Mouse (Mus musculus) lung, adult 18-20 months (tissue): Measurements from ENCODE around the gene Isyna1.

Source experiments
- DNase-seq, 2 experiments: peaks; one replicate each; pipeline ENCODE4 v3.0.0; 2022; ENCODE audit warnings: mixed read lengths in 2 of 2

Gene Isyna1

GRCm38 (mm10) chr8:70593961-70594609 lies at the start of gene Isyna1:
Isyna1 (plus strand) TSS chr8:70594373.
- DNase-seq, result peak; percentile 92 to 94

DNA sequence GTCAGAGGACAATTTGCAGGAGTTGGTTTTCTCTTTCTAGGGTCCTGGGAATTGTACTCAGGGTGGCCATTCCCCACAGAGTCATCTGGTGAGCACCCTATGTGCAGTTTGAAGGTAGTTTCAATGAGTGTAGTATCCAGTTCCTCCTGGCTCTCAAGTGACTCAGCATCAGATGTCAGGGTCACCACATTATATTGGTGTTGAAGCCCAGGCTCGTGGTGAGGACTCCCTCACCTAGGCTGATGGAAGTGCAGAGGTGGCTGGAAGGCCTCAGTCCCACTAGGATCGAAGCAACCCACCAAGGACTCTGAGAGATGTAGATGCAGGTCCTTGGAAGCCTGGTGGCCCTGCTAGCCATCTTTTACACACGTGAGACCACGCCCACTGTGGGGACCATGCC lies 47.8 kb upstream of the Isyna1 start:
- peak in 1 of 2 experiments; percentile 35 for DNase-seq

DNA sequence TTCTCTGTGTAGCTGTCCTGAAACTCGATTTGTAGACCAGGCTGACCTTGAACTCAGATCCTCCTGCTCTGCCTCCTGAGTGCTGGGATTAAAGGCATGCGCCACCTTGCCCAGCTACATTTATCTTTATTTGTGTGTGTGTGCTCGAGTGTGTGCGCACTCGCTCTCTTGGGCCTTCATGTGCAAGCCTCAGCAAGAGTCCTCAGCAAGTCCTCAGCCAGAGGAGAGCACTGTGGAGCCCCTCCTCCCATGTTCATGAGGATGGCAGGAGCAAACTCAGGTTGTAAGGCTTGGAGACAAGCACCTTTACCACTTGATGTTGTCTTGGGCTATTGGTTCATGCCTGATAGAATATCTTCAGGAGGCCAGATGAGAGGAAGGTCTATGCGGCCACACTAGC lies 46.4 kb upstream of the Isyna1 start:
- peak; percentile 57 to 71 for DNase-seq

- peak; percentile 29 to 42 for DNase-seq
Observed at GRCm38 (mm10) chr8:70549412-70550184, 44.6 kb upstream of the Isyna1 start.

- no peak for DNase-seq
Observed at GRCm38 (mm10) chr8:70551558-70552161, 42.5 kb upstream of the Isyna1 start.

- peak; percentile 24 to 60 for DNase-seq
Observed at GRCm38 (mm10) chr8:70552836-70553235, 41.3 kb upstream of the Isyna1 start.

- peak; percentile 49 to 60 for DNase-seq
Observed at GRCm38 (mm10) chr8:70553740-70554139, 40.4 kb upstream of the Isyna1 start.

DNA sequence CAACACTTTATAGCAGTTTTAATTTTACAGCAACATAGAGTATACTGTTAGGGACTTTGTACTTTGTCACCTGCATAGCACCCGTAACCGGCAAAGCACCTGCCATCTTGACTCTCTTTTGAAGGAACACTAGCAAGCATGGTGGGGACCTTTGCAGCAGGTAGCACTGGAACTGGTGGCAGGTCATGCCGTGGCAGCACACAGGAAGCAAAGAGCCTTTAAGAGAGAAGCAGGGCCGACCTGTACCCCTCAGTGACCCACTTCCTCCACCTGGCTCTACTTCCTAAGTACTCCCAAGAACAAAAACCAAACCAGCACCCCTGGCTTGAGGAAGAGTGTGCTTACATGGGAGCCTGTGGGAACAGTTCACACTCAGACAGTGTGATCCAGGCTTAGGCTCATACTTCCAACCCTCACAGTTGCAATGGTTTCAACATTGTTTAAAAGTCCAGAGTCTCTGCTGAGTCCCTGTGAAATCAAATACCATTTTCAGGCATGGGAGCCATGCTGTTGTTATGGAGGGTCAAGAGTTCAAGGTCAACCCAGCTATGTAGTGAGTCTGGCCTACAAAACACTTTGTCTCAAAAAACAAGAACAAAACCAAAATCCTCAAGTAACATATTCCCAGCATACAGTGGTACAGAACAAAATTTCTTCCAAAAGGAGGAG lies 39.0 kb upstream of the Isyna1 start:
- no peak for DNase-seq

DNA sequence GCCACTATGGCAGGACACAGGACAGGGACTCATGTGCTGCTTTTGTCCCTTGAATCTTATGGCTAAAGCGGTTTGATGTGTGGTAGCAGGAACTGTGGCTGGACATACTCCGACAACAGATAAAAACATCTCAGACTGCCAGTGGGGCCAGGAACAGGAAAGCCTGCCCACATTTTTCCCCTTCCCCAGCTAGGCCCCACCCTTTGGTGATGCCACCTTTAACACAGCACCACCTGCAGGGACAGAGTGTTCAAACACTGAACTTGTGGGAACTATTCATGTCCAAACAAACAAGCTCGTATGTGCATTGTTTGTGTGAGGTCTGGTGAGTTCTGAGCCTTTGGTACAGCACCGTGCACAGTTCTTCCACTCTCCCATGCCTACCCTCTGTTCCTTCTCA lies 35.8 kb upstream of the Isyna1 start:
- peak in 1 of 2 experiments; percentile 55 for DNase-seq

GRCm38 (mm10) chr8:70558983-70559382 lies 35.2 kb upstream of the Isyna1 start:
- DNase-seq, result no peak

GRCm38 (mm10) chr8:70560096-70560495 lies 34.1 kb upstream of the Isyna1 start:
- peak; percentile 75 to 83 for DNase-seq

GRCm38 (mm10) chr8:70560564-70560963 lies 33.6 kb upstream of the Isyna1 start:
- DNase-seq, result no peak

- DNase-seq, result no peak
Observed at GRCm38 (mm10) chr8:70561357-70561756, 32.8 kb upstream of the Isyna1 start.

DNA sequence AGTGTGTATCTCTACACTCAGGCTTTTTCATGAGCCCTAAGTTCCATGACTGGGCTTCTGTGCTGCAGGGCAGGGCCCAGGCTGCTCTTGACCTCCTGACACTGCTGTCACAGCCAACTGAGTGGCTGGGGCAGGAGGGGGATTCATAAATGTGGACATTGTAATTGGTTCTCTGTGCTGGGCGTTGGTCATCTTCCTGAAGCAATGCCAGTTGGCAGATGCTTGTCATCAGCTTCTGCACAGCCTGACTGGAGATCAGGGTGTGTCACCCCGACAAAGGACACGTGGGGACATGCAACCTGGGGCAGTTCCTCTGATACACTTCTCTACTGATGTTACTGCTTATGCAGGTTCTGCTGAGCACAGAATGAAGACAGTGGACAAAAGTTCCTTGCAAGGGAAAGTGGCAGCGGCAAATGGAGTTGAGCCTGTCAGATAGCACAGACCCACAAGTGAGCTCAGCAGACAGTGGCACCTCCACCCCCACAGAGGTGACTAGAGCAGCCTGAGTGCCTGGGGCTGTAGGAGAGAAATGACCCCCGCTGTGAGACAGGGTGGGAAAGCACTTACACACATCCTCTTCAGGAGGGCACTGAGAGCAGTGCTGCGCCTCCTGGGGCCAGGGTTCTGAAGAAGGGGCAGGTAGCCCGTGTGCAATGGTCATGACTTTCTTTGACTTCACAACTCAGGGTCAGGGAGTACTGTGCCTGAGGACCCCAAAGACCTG lies 32.2 kb upstream of the Isyna1 start:
- DNase-seq, result peak; percentile 77 to 87

DNA sequence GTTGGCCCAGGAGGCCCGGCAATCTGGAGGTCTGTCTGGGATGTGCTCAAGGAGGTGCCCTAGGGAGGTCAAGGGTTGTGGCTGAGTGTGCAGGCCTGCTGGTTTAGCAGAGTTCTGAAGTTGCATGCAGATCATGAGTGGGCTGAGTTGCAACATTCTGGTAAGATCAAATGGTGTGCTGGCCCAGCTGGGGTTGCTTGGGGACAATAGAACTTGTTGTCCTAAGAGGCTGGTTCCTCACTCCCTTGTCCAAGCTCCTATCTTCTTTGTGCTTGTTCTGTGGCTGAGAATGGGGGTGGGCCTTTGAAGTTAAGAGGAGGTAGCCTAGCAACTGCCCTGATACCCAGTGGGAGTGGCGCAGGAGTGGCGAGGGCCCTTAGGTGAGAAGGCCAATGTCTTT lies 31.4 kb upstream of the Isyna1 start:
- DNase-seq, result peak; percentile 86 to 91

DNA sequence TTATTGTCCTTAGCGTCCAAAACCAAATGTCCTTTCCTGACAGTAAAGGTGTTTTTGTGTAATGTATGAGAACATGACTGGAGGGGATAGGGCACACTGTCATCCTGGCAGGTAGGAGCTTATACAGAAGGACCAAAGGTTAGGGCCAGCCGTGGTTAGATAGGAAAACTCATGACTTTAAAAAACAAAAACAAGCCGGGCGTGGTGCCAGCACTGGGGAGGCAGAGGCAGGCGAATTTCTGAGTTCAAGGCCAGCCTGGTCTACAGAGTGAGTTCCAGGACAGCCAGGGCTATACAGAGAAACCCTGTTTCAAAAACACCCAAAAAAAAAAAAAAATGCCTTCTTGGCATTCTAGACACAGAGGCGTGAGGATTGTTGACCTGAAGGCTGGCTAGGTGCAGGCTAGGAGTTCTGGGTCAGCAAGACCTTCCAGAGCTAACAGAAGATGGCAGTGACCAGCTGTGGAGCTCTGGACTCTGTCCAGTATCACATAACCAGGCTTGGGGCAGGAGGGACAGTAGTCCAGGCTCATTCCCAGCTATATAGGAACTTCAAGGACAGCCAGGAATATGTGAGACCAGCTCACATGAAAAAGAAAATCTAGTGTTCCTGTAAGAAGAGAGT lies 30.3 kb upstream of the Isyna1 start:
- DNase-seq, result no peak

- DNase-seq, result peak; percentile 48 to 67
Observed at GRCm38 (mm10) chr8:70564696-70565235, 29.4 kb upstream of the Isyna1 start.

DNA sequence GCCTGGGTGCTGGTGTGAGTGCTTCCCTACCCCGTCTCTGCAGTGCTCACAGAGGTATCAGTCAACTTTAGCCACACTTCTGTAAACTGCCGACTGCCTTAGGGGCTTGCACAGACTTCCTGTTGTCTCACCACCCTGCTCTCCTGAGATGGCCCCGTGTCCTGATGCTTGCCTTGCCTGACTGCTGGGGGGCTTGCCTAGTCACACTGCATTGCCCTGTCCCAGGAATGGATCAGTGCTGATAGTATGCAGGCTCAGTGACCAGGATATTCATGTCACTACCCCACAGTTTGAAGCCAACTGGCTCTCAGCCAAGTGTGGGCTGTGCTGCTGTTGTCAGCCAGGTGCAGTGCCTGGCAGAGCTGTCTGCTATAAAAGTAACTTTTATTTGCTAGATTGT lies 28.6 kb upstream of the Isyna1 start:
- peak; percentile 34 to 56 for DNase-seq

GRCm38 (mm10) chr8:70570360-70570759 lies 23.8 kb upstream of the Isyna1 start:
- no peak for DNase-seq

GRCm38 (mm10) chr8:70570990-70571389 lies 23.2 kb upstream of the Isyna1 start:
- DNase-seq, result peak; percentile 53 to 56

- DNase-seq, result no peak
Observed at GRCm38 (mm10) chr8:70574302-70574701, 19.9 kb upstream of the Isyna1 start.

- DNase-seq, result peak; percentile 51 to 71
Observed at GRCm38 (mm10) chr8:70574915-70575314, 19.3 kb upstream of the Isyna1 start.
